ENCODE assay signal across 8 mouse cellular contexts in the genomic region with DNA sequence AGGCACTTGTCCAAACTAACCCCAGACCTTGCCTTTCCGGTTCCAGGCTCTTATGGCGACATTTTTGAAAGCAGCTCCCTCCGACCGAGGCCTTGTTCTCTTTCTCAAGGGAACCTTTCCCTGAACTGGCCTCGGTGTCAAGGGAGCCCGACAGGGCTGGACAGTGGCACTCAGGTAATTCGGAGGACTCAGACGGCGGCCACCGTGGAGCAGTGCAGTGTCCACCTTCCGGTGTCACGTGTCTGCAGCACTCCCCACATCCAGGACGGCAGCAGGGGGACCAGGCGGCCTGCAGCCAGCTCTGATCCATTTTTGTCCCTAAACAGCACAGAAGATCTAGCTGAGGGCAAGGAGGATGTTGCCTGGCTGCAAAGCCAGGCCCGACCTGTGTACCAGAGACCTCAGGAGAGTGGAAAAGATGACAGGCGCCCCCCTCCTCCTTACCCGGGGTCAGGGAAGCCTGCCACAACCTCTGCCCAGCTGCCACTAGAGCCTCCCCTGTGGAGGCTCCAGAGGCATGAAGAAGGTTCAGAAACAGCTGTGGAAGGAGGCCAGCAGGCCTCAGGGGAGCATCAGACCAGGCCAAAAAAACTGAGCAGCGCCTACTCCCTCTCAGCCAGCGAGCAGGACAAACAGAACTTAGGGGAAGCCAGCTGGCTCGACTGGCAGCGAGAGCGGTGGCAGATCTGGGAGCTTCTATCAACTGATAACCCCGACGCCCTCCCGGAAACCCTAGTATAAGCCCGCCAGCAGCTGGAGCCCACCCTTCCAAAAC. TPM values are rescaled to one million over a fixed set of nuclear protein-coding genes. Genes with fewer than 3 reads are reported as not detected.
DNase-seq lines count a peak whose midpoint lies in the region.

No protein-coding gene starts in this region.

- DNase-seq in kidney, adult 11 months = peak; percentile 4
- DNase-seq in kidney, adult 8-10 months = no peak
- DNase-seq in adrenal gland, postnatal 25 days = peak; percentile 5
- DNase-seq in heart, postnatal 10 days = peak; percentile 50 to 57
- peak; percentile 20 for DNase-seq in lung, postnatal 36 days
- DNase-seq in thymus, postnatal 25 days = no peak
- DNase-seq in cerebellum, adult 8-10 months = no peak
- DNase-seq in layer of hippocampus, adult 18-20 months (ENCODE audit: low spot score in 2 of 2) = no peak

- intact Hi-C loops in heart, postnatal 10 days (cut with DNase I) = loop anchor here (5.0 kb wide), 1 partner anchor 215 kb away; no protein-coding TSS in a partner anchor

RNA-seq across cellular contexts. Expression of a gene that starts 17.7 kb away (rescaled TPM):
- total RNA-seq in adrenal gland, postnatal 25 days (2021) = 21.2 and 25.1 TPM in 2 replicates
- total RNA-seq in heart, postnatal 10 days (2021) = 10 to 100 TPM; 65.7 to 70.4 TPM
- total RNA-seq in layer of hippocampus, adult 18-20 months (2021) = 10 to 100 TPM; 20.3 to 20.8 TPM

Comparison
In these comparisons a context has a peak if more than half of its experiments do, and no peak if none do; other contexts are left out.
1. DNase-seq: peak in kidney, adult 11 months (single experiment), adrenal gland, postnatal 25 days (single experiment), heart, postnatal 10 days (2 of 2) and lung, postnatal 36 days (single experiment); none in kidney, adult 8-10 months (0 of 2), thymus, postnatal 25 days (single experiment), cerebellum, adult 8-10 months (single experiment) and layer of hippocampus, adult 18-20 months (0 of 2).